Mouse (Mus musculus) G1E (cell line): ENCODE results near the gene Iqsec3. TPM values are rescaled to one million over a fixed set of nuclear protein-coding genes. Genes with fewer than 3 reads are reported as not detected.

Source experiments
- ATAC-seq: 2 replicates; pipeline ENCODE4 v1.8.0; 2016; ENCODE audit warnings: mild to moderate bottlenecking; ENCODE audit not compliant: insufficient number of reproducible peaks, poor library complexity, low FRiP score, severe bottlenecking; ENCODE audit errors: extremely low read depth
- DNase-seq: peaks from one replicate; pipeline ENCODE4 v3.0.0; 2012; ENCODE audit warnings: low spot score
- H3K27me3 ChIP-seq: 2 replicates; pipeline ENCODE4 v1.6.1; 2012; ENCODE audit warnings: mild to moderate bottlenecking, low read length, inconsistent platforms; ENCODE audit not compliant: insufficient read depth
- H3K36me3 ChIP-seq: replicated peaks from 2 replicates; pipeline ENCODE3; 2012; ENCODE audit warnings: mild to moderate bottlenecking, inconsistent platforms
- H3K4me1 ChIP-seq: 2 replicates; pipeline ENCODE4 v1.6.1; 2012; ENCODE audit warnings: low read depth, low read length, inconsistent platforms, mixed read lengths; ENCODE audit not compliant: insufficient read depth
- H3K4me3 ChIP-seq: 2 replicates; pipeline ENCODE4 v1.5.1; 2012; ENCODE audit warnings: low read depth, mild to moderate bottlenecking, inconsistent platforms, low read length, moderate library complexity, mixed read lengths
- H3K9me3 ChIP-seq: replicated peaks from 2 replicates; pipeline ENCODE4 v1.6.1; 2012; ENCODE audit warnings: inconsistent platforms
- CTCF ChIP-seq: IDR thresholded peaks from 2 replicates; pipeline ENCODE4 v1.5.1; 2012; ENCODE audit warnings: low read depth, low read length, inconsistent platforms, mixed read lengths
- GATA1 ChIP-seq: IDR thresholded peaks from 2 replicates; pipeline ENCODE4 v1.6.1; 2012; ENCODE audit warnings: borderline replicate concordance, low read length, inconsistent platforms, mixed read lengths
- GATA2 ChIP-seq: IDR thresholded peaks from 2 replicates; pipeline ENCODE4 v1.6.1; 2012; ENCODE audit warnings: low read depth, low read length, inconsistent platforms, borderline replicate concordance
- POLR2AphosphoS5 ChIP-seq: IDR thresholded peaks from 2 replicates; pipeline ENCODE4 v1.6.1; 2012; ENCODE audit warnings: low read depth, low read length, inconsistent platforms; ENCODE audit not compliant: insufficient replicate concordance
- TAL1 ChIP-seq: conservative IDR thresholded peaks from 2 replicates; pipeline ENCODE4 v1.6.1; 2012; ENCODE audit warnings: low read depth, low read length, inconsistent platforms, mixed read lengths
- polyA plus RNA-seq: library from polyadenylated mRNA; stranded (reverse); fragments of >175 nt; gene quantifications from 2 replicates; pipeline ENCODE4 v1.2.3, GENCODE M21; 2012
- total RNA-seq, 2 experiments: library from RNA; stranded (forward) in 1 of 2; stranded (reverse) in 1 of 2; fragments of 200-1000 nt in 1 of 2; fragments of >200 nt in 1 of 2; fragmentation: Nextera tagmentation in 1 of 2; gene quantifications; 2 replicates each; pipeline ENCODE4 v1.2.3; 2014 to 2017

Iqsec3 gene
- total and polyA plus RNA-seq, 3 experiments: 0.11 TPM; not detected in 2

- ATAC-seq (no peak), DNase-seq (no peak)
- Histone ChIP-seq H3K4me3 (no peak overlapping the region; the same call in 1 of the 2 replicates), H3K9me3 (no peaks in the 10 kb centered on the region), H3K36me3 (peaks cover 23% of the 10 kb centered on the region), H3K27me3 (peaks cover 4% of the 10 kb centered on the region; the same call in 1 of the 2 replicates), H3K4me1 (peaks cover 35% of the 10 kb centered on the region)
- TF ChIP-seq CTCF: no peak
- TF ChIP-seq TAL1: no peak
- TF ChIP-seq POLR2AphosphoS5: no peak
Measured at GRCm38 (mm10) chr6:121335841-121336240, 137.6 kb downstream of the Iqsec3 start.

- Histone ChIP-seq H3K4me1 (peaks cover 4% of the 10 kb centered on the region; the same call in 1 of the 2 replicates), H3K4me3 (no peak overlapping the region), H3K36me3 (no peaks in the 10 kb centered on the region), H3K27me3 (peaks cover 23% of the 10 kb centered on the region), H3K9me3 (no peaks in the 10 kb centered on the region)
- ATAC-seq: no peak
- TF ChIP-seq GATA2 (no peak), POLR2AphosphoS5 (no peak), GATA1 (no peak), TAL1 (no peak), CTCF (no peak)
- no peak for DNase-seq
Measured at GRCm38 (mm10) chr6:121329848-121330508, 143.5 kb downstream of the Iqsec3 start.

GRCm38 (mm10) chr6:121328417-121328884 is 145.0 kb downstream of the Iqsec3 start:
- no peak overlapping the region for H3K4me3 ChIP-seq
- H3K36me3 ChIP-seq: no peaks in the 10 kb centered on the region
- DNase-seq (no peak), ATAC-seq (no peak)
- no peaks in the 10 kb centered on the region for H3K9me3 ChIP-seq
- peaks cover 30% of the 10 kb centered on the region for H3K27me3 ChIP-seq
- peaks cover 4% of the 10 kb centered on the region; the same call in 1 of the 2 replicates for H3K4me1 ChIP-seq
- no peak for TF ChIP-seq CTCF
- TF ChIP-seq POLR2AphosphoS5: no peak
- no peak for TF ChIP-seq TAL1
- no peak for TF ChIP-seq GATA2
- TF ChIP-seq GATA1: no peak

GRCm38 (mm10) chr6:121326486-121327069 is 146.9 kb downstream of the Iqsec3 start:
- H3K36me3 ChIP-seq: no peaks in the 10 kb centered on the region
- TF ChIP-seq GATA2 (no peak), TAL1 (no peak), CTCF (no peak), POLR2AphosphoS5 (no peak), GATA1 (no peak)
- DNase-seq (no peak), ATAC-seq (no peak)
- H3K9me3 ChIP-seq: no peaks in the 10 kb centered on the region
- H3K27me3 ChIP-seq: peaks cover 30% of the 10 kb centered on the region
- H3K4me3 ChIP-seq: no peak overlapping the region
- no peaks in the 10 kb centered on the region for H3K4me1 ChIP-seq

GRCm38 (mm10) chr6:121325740-121326139 is 147.7 kb downstream of the Iqsec3 start:
- no peak overlapping the region for H3K4me3 ChIP-seq
- ATAC-seq (no peak), DNase-seq (no peak)
- peaks cover 26% of the 10 kb centered on the region for H3K27me3 ChIP-seq
- no peaks in the 10 kb centered on the region for H3K4me1 ChIP-seq
- H3K9me3 ChIP-seq: no peaks in the 10 kb centered on the region
- H3K36me3 ChIP-seq: no peaks in the 10 kb centered on the region
- no peak for TF ChIP-seq CTCF
- no peak for TF ChIP-seq GATA2
- TF ChIP-seq TAL1: no peak
- TF ChIP-seq POLR2AphosphoS5: no peak
- TF ChIP-seq GATA1: no peak

- ATAC-seq: no peak
- Histone ChIP-seq H3K9me3 (no peaks in the 10 kb centered on the region), H3K4me3 (no peak overlapping the region), H3K4me1 (no peaks in the 10 kb centered on the region), H3K27me3 (peaks cover 26% of the 10 kb centered on the region), H3K36me3 (no peaks in the 10 kb centered on the region)
- DNase-seq: no peak
- no peak for TF ChIP-seq GATA2
- TF ChIP-seq CTCF: no peak
- no peak for TF ChIP-seq TAL1
- TF ChIP-seq POLR2AphosphoS5: no peak
- TF ChIP-seq GATA1: no peak
Measured at GRCm38 (mm10) chr6:121325298-121325697, 148.2 kb downstream of the Iqsec3 start.

Other genes with a start within 250 kb of the Iqsec3 start
- gene Usp18, start 227.8 kb downstream of the Iqsec3 start, total RNA-seq (2014; fragmentation: Nextera tagmentation): 2.3 and 5.8 TPM in 2 replicates
- gene Usp18, start 227.8 kb downstream of the Iqsec3 start, total RNA-seq (2017): 13.8 and 18.2 TPM in 2 replicates
- 0.21 and 0.41 TPM in 2 replicates for gene Usp18, start 227.8 kb downstream of the Iqsec3 start, polyA plus RNA-seq
- gene Slc6a13, start 173.5 kb downstream of the Iqsec3 start, total RNA-seq (2014; fragmentation: Nextera tagmentation): 9.1 and 10.5 TPM in 2 replicates
- 11.7 and 14.8 TPM in 2 replicates for gene Slc6a13, start 173.5 kb downstream of the Iqsec3 start, total RNA-seq (2017)
- gene Slc6a13, start 173.5 kb downstream of the Iqsec3 start, polyA plus RNA-seq: 8.0 and 13.7 TPM in 2 replicates
- not detected in 2 replicates for gene Slc6a12, start 130.6 kb downstream of the Iqsec3 start, total RNA-seq (2014; fragmentation: Nextera tagmentation)
- gene Slc6a12, start 130.6 kb downstream of the Iqsec3 start, total RNA-seq (2017): 0.17 TPM in 1 of 2 replicates, not detected in the other
- not detected in 2 replicates for gene Slc6a12, start 130.6 kb downstream of the Iqsec3 start, polyA plus RNA-seq
- gene A2m, start 161.7 kb upstream of the Iqsec3 start, total RNA-seq (2014; fragmentation: Nextera tagmentation): not detected in 2 replicates
- gene A2m, start 161.7 kb upstream of the Iqsec3 start, total RNA-seq (2017): 0.06 and 0.11 TPM in 2 replicates
- not detected in 2 replicates for gene A2m, start 161.7 kb upstream of the Iqsec3 start, polyA plus RNA-seq